Mouse (Mus musculus) hindbrain, embryonic 14.5 days (tissue): ENCODE measurements around the gene Rnf41. TPM values are rescaled to one million over a fixed set of nuclear protein-coding genes. Genes with fewer than 3 reads are reported as not detected.

Experiments
- ATAC-seq: fragments of 200-750 bp; cut with Nextera tagmentation; 2 replicates; pipeline ENCODE4 v1.8.0; 2017; ENCODE audit warnings: moderate number of reproducible peaks, mild to moderate bottlenecking, moderate TSS enrichment, moderate library complexity; ENCODE audit not compliant: low FRiP score
- DNase-seq: peaks from one replicate; pipeline ENCODE4 v3.0.0-alpha.2; 2015; ENCODE audit warnings: low spot score
- H3K27ac ChIP-seq: fragments of 300-500 bp; sonication (generic); 2 replicates; pipeline ENCODE4 v1.5.1; 2014; ENCODE audit warnings: mild to moderate bottlenecking, moderate library complexity
- H3K27me3 ChIP-seq: fragments of 300-500 bp; sonication (generic); 2 replicates; pipeline ENCODE4 v1.6.1; 2014; ENCODE audit warnings: mild to moderate bottlenecking, low read length, mixed read lengths; ENCODE audit not compliant: control insufficient read depth, insufficient read depth
- H3K36me3 ChIP-seq: fragments of 300-500 bp; sonication (generic); replicated peaks from 2 replicates; pipeline ENCODE4 v1.6.1; 2014; ENCODE audit not compliant: control insufficient read depth, insufficient read depth
- H3K4me1 ChIP-seq: fragments of 300-500 bp; sonication (generic); replicated peaks from 2 replicates; pipeline ENCODE4 v1.6.1; 2014; ENCODE audit warnings: antibody characterized with exemption, low read length, mixed read lengths; ENCODE audit not compliant: control insufficient read depth, insufficient read depth
- H3K4me2 ChIP-seq: fragments of 300-500 bp; sonication (generic); replicated peaks from 2 replicates; pipeline ENCODE4 v1.6.1; 2014; ENCODE audit warnings: mild to moderate bottlenecking, moderate library complexity
- H3K4me3 ChIP-seq: fragments of 300-500 bp; sonication (generic); replicated peaks from 2 replicates; pipeline ENCODE4 v1.5.1; 2014; ENCODE audit warnings: mild to moderate bottlenecking, low read length
- H3K9ac ChIP-seq: fragments of 300-500 bp; sonication (generic); 2 replicates; pipeline ENCODE4 v1.6.1; 2014
- H3K9me3 ChIP-seq: fragments of 300-500 bp; sonication (generic); 2 replicates; pipeline ENCODE4 v1.6.1; 2016; ENCODE audit warnings: low read length; ENCODE audit not compliant: control insufficient read depth
- WGBS: fragments of 180-500 bp; shearing (Covaris S2); extraction: QIAGEN DNeasy Blood & Tissue Kit; methylation state at CpG from one replicate; pipeline ENCODE4 v1.1.7; 2014; 5-methylcytosine and 5-hydroxymethylcytosine counted together
- polyA plus RNA-seq: library from polyadenylated mRNA; unstranded; fragments of >200 nt; fragmentation: Nextera tagmentation; extraction: Ambion mirVana; gene quantifications from 2 replicates; pipeline ENCODE4 v1.2.1, GENCODE M21; 2014

Gene Rnf41
- polyA plus RNA-seq, 1 experiment from 2014 or later = 70.9 TPM

DNA sequence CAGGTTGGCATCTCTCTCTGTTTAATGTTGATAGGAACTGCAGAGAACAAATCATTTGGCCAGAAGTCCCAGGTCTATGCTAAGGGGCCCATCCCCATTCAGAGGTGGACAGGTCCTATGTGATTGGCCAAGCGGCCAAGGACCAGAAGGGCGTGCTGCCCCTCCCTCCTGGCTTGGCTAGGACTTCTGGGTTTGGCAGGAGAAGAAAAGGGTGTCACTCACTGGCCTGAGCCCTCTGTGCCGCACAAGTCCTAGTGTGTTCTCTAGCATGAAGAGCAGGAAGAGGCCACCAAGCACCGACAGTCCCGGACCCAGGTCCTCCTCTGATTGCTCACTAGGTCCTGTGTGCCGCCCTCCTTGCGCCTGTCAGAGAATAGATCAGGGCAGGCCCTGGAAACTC lies 14.0 kb upstream of the Rnf41 start:
- no peak overlapping the region for H3K4me2 ChIP-seq
- no peaks in the 10 kb centered on the region for H3K27me3 ChIP-seq
- 60% methylated on average over 7 of the region's 7 CpGs for WGBS
- H3K27ac ChIP-seq = no peak overlapping the region
- H3K4me1 ChIP-seq = 0 out of 2 replicates have a peak, but pooled peaks cover 2% of the 10 kb centered on the region
- H3K4me3 ChIP-seq = no peak overlapping the region
- peaks cover 23% of the 10 kb centered on the region for H3K36me3 ChIP-seq
- ATAC-seq = no peak
- H3K9ac ChIP-seq = no peak overlapping the region
- DNase-seq = no peak
- no peaks in the 10 kb centered on the region for H3K9me3 ChIP-seq

DNA sequence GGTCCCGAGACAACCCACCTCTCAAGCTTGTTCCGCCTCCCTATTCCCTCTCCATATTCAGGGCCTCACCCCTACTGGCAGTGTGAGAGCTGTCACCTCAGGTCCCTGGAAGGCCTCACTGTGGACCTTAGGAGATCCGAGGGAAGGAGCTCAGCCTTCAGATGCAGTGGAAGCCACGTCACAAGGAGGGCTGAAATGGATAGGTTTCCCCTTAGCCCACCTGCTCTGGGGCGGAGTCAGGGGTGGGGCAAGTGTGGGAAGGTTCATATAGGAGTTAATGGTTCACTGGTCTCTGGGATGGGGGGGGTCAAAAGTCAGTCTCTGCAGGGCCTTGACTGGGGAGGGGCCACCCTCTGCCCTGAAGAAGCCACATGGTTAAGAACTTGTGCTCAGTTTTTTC lies 11.1 kb upstream of the Rnf41 start:
- Histone ChIP-seq H3K4me2 (no peak overlapping the region), H3K4me3 (no peak overlapping the region), H3K27ac (no peak overlapping the region), H3K36me3 (peaks cover 13% of the 10 kb centered on the region), H3K9ac (no peak overlapping the region), H3K9me3 (no peaks in the 10 kb centered on the region), H3K4me1 (0 out of 2 replicates have a peak, but pooled peaks cover 2% of the 10 kb centered on the region), H3K27me3 (no peaks in the 10 kb centered on the region)
- DNase-seq (no peak), ATAC-seq (no peak)
- 34% methylated on average over 5 of the region's 5 CpGs for WGBS

- Histone ChIP-seq H3K9me3 (no peaks in the 10 kb centered on the region), H3K4me1 (0 out of 2 replicates have a peak, but pooled peaks cover 2% of the 10 kb centered on the region), H3K4me2 (no peak within 1 kb of the TSS), H3K36me3 (peaks cover 14% of the 10 kb centered on the region), H3K27me3 (no peaks in the 10 kb centered on the region), H3K9ac (no peak within 1 kb of the TSS), H3K27ac (no peak within 1 kb of the TSS), H3K4me3 (no peak within 1 kb of the TSS)
- DNase-seq (no peak), ATAC-seq (no peak)
- WGBS = 17% methylated on average over 2 of the region's 2 CpGs
These were observed 10.4 kb upstream of the Rnf41 start, which contains the start of gene Slc39a5 for GRCm38 (mm10) chr10:128401056-128401455. Slc39a5 (minus strand) TSS chr10:128401229.

- 84% methylated on average over 9 of the region's 9 CpGs for WGBS
- Histone ChIP-seq H3K27ac (no peak overlapping the region), H3K9ac (no peak overlapping the region), H3K27me3 (no peaks in the 10 kb centered on the region), H3K36me3 (peaks cover 20% of the 10 kb centered on the region), H3K9me3 (no peaks in the 10 kb centered on the region), H3K4me2 (no peak overlapping the region), H3K4me1 (0 out of 2 replicates have a peak, but pooled peaks cover 2% of the 10 kb centered on the region), H3K4me3 (no peak overlapping the region)
- no peak for DNase-seq
- ATAC-seq = no peak
These were observed 9.8 kb upstream of the Rnf41 start for GRCm38 (mm10) chr10:128401638-128402037.

GRCm38 (mm10) chr10:128403931-128404330 lies 7.5 kb upstream of the Rnf41 start:
- 90% methylated on average over 7 of the region's 7 CpGs for WGBS
- Histone ChIP-seq H3K27ac (no peak overlapping the region), H3K4me2 (no peak overlapping the region), H3K9me3 (no peaks in the 10 kb centered on the region), H3K27me3 (no peaks in the 10 kb centered on the region), H3K36me3 (peaks cover 37% of the 10 kb centered on the region), H3K9ac (no peak overlapping the region), H3K4me3 (no peak overlapping the region), H3K4me1 (peaks cover 8% of the 10 kb centered on the region; the same call in 1 of the 2 replicates)
- no peak for DNase-seq
- no peak for ATAC-seq

DNA sequence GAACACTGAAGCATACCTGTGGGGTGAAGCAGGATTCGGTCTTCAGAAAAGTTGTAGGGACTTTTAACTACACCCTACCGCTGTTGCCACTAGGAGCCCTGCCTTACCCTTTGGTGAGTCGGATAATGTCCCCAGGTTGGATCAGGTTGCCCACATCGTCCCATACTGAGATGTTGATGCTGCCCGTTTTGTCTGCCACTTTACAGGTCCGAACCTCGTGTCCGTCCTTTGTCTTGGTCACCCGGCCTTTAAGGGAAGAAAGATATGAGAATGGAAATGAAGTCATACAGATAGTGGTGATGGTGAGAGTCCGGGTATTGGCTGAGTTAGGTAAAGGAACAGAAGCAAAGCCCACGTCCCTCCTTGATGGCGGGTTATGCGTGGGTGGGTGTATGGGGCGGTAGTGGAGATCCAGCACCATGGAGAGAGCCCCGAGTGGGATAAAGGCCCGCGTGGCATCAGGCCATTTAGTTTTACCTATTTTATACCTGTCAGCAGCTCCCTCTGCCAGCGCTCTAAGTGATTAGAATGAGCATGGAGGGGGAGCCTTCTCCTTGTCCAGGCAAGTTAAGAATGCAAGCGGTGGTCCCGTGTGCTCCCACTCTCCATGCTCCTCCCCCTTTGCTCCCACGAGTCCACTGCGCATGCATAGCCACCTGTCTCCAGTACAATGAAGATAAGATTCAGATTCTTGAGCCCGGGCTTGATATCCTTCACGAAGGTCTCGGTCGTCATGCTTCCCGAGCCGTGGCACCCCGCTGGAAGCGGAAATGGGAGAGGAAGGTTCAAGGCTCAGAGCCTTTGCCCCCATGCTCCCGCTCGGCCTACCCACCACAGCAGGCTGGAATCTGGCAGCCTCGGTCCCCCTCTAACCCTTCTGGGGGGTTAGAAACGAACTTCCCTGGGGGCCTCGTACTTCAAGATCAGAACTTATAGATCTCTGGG lies 2.6 kb upstream of the Rnf41 start:
- H3K27ac ChIP-seq = peak overlapping the region; percentile 92
- no peaks in the 10 kb centered on the region for H3K27me3 ChIP-seq
- H3K9me3 ChIP-seq = no peaks in the 10 kb centered on the region
- ATAC-seq = 0 out of 2 replicates have a peak, but pooled peaks have one; percentile 5
- peak overlapping the region; percentile 70 for H3K4me3 ChIP-seq
- peak; percentile 55 for DNase-seq
- peaks cover 36% of the 10 kb centered on the region for H3K4me1 ChIP-seq
- H3K9ac ChIP-seq = peak overlapping the region; percentile 78
- peak overlapping the region; percentile 91 for H3K4me2 ChIP-seq
- peaks cover 31% of the 10 kb centered on the region for H3K36me3 ChIP-seq
- 19% methylated on average over 35 of the region's 35 CpGs for WGBS

DNA sequence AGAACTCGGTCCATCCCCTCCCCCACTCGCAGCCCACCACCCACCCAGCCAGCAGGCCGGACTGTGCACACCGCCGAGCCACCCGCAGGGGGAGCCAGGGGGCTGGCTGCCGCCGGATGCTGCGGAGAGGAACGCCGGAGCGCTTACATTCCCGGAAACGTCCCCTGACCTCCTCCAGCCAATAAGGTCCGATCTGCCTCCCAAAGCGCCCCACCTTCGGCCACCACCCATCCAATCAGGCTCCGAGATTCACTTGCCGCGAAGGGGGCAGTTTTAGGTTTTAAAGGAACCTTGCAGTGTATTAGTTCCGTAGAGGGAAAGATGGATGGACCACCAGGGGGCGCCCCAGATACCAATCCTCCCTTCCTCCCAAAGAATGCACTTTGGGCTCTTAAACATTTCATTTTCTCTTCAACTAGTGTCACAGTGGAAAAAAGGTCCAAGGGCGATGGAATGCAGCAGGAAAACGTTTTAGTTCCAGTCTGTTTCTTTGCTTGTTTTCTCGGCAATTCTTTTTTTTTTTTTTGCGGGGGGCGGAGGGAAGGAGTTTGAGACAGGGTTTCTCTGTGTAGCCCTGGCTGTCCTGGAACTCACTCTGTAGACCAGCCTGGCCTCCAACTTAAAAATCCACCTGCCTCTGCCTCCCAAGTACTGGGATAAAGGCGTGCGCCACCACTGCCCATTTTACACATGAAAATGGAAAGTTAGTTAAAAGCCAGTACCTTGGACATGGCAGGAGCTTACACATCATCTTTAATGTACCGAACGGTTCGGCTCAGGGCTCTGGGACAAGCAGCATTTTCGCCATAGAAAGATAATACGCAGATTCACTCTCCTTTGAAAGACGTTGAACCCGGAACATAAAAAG lies 1.5 kb upstream of the Rnf41 start:
- peak overlapping the region; percentile 91 for H3K4me2 ChIP-seq
- H3K27ac ChIP-seq = peak overlapping the region; percentile 92
- DNase-seq (peak; percentile 96), ATAC-seq (peak; percentile 89)
- whole genome bisulfite sequencing = 7% methylated on average over 36 of the region's 36 CpGs
- H3K27me3 ChIP-seq = no peaks in the 10 kb centered on the region
- peak overlapping the region; percentile 78 for H3K9ac ChIP-seq
- H3K36me3 ChIP-seq = peaks cover 35% of the 10 kb centered on the region
- H3K4me3 ChIP-seq = peak overlapping the region; percentile 70
- peaks cover 39% of the 10 kb centered on the region for H3K4me1 ChIP-seq
- H3K9me3 ChIP-seq = no peaks in the 10 kb centered on the region

DNA sequence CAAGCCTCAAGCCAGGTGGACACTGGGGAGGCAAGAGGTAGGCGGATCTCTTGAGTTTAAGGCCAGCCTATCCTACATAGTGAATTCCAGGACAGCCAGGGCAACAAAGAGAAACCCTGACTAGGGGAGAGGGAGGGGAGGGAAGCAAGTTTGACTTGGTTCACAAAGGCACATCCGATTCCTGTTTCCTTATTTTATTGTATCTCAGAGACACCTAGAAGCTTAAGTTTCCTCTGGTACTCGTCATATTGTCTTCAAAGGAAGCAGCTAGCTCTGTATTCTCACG lies 954 bp upstream of the Rnf41 start:
- Histone ChIP-seq H3K27ac (peak overlapping the region; percentile 92), H3K36me3 (peaks cover 38% of the 10 kb centered on the region), H3K9me3 (no peaks in the 10 kb centered on the region), H3K4me3 (peak overlapping the region; percentile 70), H3K27me3 (no peaks in the 10 kb centered on the region), H3K4me1 (peaks cover 39% of the 10 kb centered on the region), H3K4me2 (peak overlapping the region; percentile 91), H3K9ac (peak overlapping the region; percentile 78)
- DNase-seq (no peak), ATAC-seq (no peak)
- 25% methylated on average over 4 of the region's 4 CpGs for WGBS

DNA sequence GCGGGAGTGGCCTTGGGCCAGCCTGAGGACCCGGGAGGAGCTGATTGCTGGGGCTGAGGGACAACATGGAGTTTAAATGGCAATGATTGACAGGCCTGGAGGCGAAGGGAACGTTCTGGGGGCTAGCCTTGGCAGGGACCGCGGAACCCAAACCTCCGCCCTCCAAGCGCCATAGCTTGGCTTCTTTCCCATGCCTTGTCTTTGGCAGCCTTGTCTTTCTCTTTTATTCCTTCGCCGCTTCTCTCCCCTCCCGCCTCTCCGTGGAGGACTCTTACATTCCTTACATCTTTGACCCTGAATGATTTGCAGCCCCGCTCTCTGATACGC lies 561 bp downstream of the Rnf41 start:
- Histone ChIP-seq H3K36me3 (peaks cover 37% of the 10 kb centered on the region), H3K27ac (peak overlapping the region; percentile 92), H3K27me3 (no peaks in the 10 kb centered on the region), H3K4me1 (peaks cover 39% of the 10 kb centered on the region), H3K9ac (peak overlapping the region; percentile 78), H3K9me3 (no peaks in the 10 kb centered on the region), H3K4me2 (peak overlapping the region; percentile 91), H3K4me3 (peak overlapping the region; percentile 70)
- WGBS = 2% methylated on average over 14 of the region's 14 CpGs
- ATAC-seq (no peak), DNase-seq (peak; percentile 26)
